Mouse (Mus musculus) NIH3T3 (cell line): ENCODE results near the gene Ppp1r15a.
"Not testable (repeated sequence)": the region's sequence is repeated elsewhere in the genome, so short reads cannot be mapped to it uniquely, and the experiment has no call there.

Source experiments
- DNase-seq: peaks from one replicate; pipeline ENCODE4 v3.0.0-alpha.2; 2012; ENCODE audit warnings: low read depth

Ppp1r15a gene

GRCm38 (mm10) chr7:45551512-45551883 lies 25.4 kb upstream of the Ppp1r15a start:
- no peak for DNase-seq

- no peak for DNase-seq
Observed at GRCm38 (mm10) chr7:45550821-45551511, 24.9 kb upstream of the Ppp1r15a start.

DNA sequence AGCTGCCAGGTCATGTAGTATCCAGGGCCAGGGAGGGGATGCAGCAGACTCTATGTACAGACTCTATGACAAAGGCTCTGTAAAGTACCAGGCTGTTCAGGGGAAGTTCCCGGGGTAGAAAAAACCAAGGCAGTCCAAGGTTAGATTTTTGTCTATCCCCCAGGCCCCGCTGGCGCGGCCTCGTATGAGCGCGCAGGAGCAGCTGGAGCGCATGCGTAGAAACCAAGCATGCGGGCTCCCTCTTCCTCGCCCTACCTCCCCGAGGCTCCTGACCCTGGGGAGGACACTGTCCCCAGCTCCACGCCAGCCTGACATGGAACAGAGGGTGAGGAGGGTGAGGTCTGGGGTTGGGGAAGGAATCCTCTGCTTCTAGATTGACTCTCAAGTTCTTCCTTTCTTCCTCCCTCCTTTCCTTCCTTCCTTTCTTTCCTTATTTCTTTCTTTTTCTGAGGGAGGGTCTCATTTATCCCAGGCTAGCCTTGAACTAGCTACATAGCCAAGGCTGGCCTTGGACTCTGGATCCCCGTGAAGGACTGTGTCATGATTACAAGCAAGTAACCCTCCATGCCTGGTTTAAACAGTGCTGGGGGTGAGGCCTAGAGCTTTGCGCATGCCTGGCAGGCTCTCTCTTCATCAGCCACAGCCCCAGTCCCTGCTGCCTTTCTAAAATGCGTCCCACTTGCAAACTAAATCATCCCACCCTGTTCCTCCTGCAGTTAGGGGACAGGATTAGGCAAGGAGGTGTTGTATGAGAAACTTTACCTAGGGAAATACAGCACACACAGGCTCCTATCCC lies 23.8 kb upstream of the Ppp1r15a start:
- DNase-seq, result no peak

DNA sequence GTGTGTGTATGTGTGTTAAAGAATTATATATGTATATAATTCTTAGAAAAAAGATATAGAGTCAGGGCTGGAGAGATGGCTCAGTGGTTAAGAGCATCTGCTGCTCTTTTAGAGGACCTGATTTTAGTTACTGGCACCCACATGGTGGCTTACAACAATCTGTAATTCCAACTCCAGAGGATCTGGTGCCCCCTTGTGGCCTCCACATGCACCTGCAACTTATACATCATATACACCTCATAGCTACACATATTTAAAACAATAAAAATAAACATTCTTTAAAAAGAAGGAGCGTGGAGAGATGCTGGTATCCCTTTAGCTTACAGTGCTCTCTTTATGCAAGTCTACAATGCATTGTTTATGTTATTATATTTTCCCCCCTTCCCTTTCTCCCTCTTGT lies 18.5 kb upstream of the Ppp1r15a start:
- DNase-seq, result no peak

- peak; percentile 61 for DNase-seq
Observed at GRCm38 (mm10) chr7:45540213-45540612, 14.1 kb upstream of the Ppp1r15a start.

- no peak for DNase-seq
Observed at GRCm38 (mm10) chr7:45539095-45539494, 13.0 kb upstream of the Ppp1r15a start.

- DNase-seq, result peak; percentile 57
Observed at GRCm38 (mm10) chr7:45538163-45539041, 12.3 kb upstream of the Ppp1r15a start.

- no peak for DNase-seq
Observed at GRCm38 (mm10) chr7:45537602-45538001, 11.5 kb upstream of the Ppp1r15a start.

- peak; percentile 64 for DNase-seq
Observed at GRCm38 (mm10) chr7:45535676-45536075, 9.6 kb upstream of the Ppp1r15a start.

GRCm38 (mm10) chr7:45530643-45531042 lies 4.6 kb upstream of the Ppp1r15a start:
- peak; percentile 62 for DNase-seq

DNA sequence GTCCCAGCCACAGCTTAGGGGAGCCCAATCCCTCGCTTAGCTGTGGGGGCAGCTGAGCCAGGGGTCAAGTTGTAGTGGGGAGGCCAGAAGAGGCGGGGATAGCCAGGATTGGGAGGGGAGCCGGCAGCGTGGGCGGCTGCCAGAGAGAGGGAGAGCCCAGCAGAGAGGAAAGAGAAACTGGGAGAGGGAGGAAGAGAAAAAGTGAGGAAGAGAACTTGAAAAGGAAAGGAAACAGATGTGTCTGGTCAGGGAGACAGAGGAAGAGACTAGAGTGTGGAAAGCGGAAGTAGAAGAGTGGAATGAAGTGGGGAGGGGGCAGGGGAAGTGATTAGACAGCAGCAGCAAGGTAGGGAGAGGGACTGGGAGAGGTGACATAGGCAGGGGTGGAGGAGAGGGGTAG lies 3.4 kb upstream of the Ppp1r15a start:
- DNase-seq, result peak; percentile 63

DNA sequence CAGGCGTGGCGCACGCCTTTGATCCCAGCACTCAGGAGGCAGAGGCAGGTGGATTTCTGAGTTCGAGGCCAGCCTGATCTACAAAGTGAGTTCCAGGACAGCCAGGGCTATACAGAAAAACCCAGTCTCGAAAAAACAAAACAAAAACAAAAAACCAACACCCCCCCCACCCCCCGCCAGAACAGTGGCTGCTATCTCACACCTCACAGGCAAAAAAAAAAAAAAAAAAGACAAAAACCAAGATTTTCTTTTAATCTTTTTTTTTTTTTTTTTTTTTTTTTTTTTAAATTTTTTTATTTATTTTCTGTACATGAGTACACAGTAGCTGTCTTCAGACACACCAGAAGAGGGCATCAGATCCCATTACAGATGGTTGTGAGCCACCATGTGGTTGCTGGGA lies 1.1 kb upstream of the Ppp1r15a start:
- DNase-seq, result not testable (repeated sequence)

DNA sequence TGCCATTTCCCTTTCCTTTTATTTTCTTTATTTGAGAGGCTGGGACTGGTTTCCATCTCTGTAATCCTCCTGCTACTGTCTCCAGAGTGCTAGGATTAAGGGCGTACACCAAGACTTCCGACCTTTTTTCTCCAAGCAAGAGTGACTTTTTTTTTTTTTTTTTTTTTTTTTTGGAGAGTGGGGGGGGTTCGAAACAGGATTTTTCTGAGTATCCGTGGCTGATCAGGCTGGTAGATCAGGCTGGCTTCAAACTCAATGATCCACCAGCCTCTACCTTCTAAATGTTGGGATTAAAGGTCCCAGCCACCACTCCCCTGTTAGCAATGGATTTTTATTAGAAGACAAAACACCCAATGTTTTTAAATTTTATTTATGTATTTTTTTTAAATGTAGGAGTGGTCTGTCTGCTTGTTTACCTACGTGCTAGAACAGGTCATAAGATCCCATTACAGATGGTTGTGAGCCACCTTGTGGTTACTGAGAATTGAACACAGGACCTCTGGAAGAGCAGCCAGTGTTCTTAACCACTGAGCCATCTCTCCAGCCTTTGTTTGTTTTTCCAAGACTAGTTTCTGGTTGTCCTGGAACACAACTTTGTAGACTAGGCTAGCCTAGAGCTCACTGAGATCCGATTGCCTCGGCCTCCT lies 529 bp upstream of the Ppp1r15a start:
- peak; percentile 60 for DNase-seq

- DNase-seq, result peak; percentile 68
Observed at GRCm38 (mm10) chr7:45524841-45525621, 1.0 kb downstream of the Ppp1r15a start.

DNA sequence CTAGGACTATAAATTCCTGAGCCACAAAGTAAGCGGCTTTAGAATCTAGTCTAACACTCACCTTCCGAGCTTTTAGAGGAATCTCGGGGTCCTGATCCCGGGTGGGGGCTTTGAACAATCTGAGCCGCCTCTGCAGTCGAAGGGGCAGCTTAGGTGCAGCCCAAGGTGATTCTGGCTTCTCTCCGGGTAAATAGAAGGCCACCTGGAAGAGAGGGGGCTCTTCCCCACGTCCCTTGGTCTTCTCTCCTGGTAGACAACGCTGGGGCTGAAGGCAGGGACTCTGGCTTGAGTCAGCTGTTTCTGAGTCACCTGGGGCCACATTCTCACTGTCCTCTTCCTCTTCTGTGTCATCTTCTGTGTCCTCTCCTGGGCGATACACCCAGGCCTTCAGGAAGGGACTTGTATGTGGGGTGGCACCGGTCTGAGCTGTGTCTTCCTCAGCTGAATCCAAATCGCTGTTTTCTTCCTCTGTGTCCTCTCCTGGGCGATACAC lies 2.3 kb downstream of the Ppp1r15a start:
- DNase-seq, result no peak

- peak; percentile 38 for DNase-seq
Observed at GRCm38 (mm10) chr7:45522957-45523676, 3.0 kb downstream of the Ppp1r15a start.

- DNase-seq, result no peak
Observed at GRCm38 (mm10) chr7:45522194-45522752, 3.8 kb downstream of the Ppp1r15a start.

DNA sequence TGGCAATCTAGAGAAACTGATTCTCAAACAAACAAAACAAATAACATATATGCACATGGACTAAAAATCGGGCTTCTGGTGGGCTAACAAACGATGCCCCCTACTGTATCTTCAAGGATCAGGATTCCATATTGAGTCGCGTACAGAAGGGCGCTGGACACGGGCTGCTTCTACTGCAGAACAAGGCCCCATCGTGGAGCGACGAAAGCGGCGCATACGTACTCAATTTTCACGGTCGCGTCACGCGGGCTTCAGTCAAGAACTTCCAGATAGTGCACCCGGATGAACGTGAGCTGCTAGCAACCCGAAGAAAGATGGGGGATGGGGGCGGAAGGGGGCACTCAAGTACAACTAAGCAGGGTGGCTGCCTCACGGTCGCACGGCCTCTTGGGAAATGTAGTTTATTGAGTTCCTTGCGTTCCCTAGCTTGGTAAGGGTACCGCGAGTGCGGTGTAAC lies 4.3 kb downstream of the Ppp1r15a start:
- peak; percentile 75 for DNase-seq

- no peak for DNase-seq
Observed at GRCm38 (mm10) chr7:45520605-45521004, 5.5 kb downstream of the Ppp1r15a start.
